Mouse (Mus musculus) embryo, embryonic 9.5 days (tissue): ENCODE results near the gene Olfr90.

Source experiments
- DNase-seq: peaks from one replicate; pipeline ENCODE4 v3.0.0-alpha.2; 2017; ENCODE audit errors: extremely low spot score

Olfr90 gene

DNA sequence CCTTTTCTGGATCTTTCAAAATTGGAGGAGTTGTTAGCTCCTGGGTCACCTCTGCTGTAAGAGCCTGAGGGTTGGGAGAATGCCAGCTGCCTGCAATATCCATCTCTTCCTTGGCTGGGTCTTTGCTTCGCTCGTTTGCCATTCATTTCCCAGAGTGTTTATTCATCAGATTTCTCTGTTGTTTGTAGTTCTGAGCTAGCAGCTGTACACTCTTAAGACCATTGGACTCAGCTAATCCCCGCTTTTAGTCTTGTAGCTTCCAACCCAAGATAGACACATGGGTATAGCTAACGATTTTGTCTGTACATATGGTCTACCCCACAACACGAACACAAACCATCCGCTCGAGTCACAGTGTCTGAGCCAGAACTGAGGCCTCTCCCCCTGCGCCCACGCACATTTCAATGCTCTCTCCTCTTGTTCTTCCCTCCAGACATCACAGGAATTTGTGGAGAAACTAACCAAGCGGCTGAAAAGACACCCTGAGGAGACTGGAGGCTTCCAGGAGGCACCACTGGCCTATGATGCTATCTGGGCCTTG lies 26.1 kb downstream of the Olfr90 start:
- DNase-seq: no peak

GRCm38 (mm10) chr17:37061435-37061834 lies 26.9 kb downstream of the Olfr90 start:
- DNase-seq: no peak

- no peak for DNase-seq
Measured at GRCm38 (mm10) chr17:37056957-37057356, 31.3 kb downstream of the Olfr90 start.

DNA sequence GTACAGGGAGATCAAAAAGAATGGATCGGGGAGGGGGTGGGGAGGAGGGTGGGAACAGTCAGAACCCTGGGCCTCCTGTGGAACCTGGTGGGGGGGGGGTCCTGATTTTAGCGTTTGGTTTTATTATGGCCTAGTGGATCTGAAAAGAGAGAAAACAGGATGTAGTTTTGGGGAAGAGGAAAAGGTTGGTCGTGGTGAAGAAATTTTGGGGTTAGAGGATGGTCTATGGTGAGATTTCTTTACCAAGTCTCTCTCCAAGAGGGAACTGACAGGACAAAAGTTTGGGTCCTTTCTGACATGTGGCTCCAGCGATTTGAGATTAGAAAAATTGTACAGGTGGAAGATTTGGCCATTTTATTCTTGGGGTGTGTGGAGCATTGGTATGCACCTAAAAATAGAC lies 36.6 kb downstream of the Olfr90 start:
- DNase-seq: no peak

- DNase-seq: peak; percentile 46
Measured at GRCm38 (mm10) chr17:37050876-37051275, 37.4 kb downstream of the Olfr90 start.

DNA sequence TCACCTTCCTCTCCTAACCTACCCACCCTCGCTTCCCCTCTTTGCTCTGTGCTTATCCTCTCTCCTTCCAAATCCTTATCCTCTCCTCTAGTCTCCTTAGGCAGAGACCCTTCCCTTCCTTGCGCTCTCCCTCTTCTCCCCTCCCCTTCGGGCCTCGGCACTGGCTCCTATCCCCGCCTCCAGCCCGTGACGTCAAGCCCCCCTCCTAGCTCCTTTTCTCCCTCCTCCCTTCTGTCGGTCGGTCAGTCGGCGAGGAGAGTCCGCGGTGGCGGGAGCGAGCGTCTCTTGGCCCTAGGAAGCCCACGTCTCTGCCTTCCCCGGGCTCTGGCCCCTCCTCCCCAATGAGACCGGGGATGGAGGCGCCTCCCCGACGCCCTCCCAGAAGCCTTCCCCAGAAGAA lies 37.9 kb downstream of the Olfr90 start:
- DNase-seq: peak; percentile 93

DNA sequence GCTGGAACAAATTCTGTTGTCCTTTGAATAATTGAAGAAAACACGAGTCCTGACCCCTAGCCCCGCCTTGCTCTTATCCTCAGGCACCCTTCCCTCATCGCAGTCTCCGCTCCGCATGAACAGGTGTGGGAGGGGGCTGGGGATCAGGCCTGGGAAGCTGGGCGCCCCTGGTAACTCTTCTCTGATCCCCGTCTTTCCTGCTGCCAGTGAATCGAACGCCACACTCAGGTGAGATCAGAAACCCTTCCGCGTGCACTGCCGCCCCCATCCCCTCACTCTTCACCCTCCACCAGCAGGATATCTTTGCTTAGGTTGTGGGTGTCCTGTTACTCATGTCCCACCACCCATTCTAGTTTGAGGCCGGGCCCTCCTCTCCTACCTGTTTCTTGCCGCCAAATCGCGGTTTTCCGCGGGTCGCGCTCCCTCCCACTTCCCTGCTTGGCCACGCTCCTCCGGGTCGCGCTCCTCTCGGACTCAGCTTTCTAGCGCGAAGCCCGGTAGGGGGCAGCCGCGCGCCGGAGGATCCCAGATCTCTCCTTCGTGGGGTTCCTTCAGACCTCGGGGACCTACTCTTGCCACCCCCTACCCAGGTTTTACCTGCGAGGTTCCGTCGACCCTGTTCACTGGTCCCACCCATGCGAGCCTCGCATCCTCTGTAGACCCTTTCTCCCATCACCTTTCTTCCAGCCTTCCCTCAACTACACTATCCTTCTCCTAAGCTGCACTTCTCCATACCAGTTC lies 38.6 kb downstream of the Olfr90 start:
- peak; percentile 71 for DNase-seq

DNA sequence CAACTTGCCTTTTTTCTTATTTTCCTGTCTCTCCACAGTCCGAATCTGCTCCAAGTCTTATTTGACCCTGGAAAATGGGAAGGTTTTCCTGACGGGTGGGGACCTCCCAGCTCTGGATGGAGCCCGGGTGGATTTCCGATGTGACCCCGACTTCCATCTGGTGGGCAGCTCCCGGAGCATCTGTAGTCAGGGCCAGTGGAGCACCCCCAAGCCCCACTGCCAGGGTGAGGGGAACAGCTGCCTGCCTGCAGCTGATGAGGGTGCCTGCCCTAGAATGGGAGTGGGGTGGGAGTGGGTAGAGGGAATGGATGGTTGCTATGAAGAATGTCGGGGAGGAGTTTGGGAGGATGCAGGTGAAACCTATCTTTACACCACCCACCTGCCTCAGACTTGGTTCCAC lies 39.9 kb downstream of the Olfr90 start:
- no peak for DNase-seq

DNA sequence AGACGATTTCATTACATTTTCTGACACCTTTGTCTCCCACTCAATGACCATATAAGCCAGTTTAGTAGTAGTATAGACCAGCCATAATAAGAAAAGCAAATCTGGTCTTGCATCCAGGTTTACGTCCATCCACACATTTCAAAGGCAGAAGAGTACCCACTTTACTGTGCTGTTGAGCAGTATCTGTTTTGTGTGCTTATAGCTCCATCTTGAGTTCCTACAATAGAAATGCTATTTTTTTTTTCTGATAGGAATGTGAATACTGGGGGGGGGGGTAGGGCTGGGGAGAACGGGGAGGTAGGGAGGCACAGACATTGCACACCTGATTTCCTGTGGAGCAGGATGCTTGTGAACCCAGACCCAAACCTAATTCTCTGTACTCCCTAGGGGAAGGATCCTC lies 40.3 kb downstream of the Olfr90 start:
- DNase-seq: no peak

- no peak for DNase-seq
Measured at GRCm38 (mm10) chr17:37047332-37047976, 40.8 kb downstream of the Olfr90 start.

GRCm38 (mm10) chr17:37046312-37047112 lies 41.8 kb downstream of the Olfr90 start:
- peak; percentile 78 for DNase-seq

GRCm38 (mm10) chr17:37045611-37046311 lies 42.5 kb downstream of the Olfr90 start, which contains the start of gene Gabbr1:
TSS of gene Gabbr1 (plus strand) at chr17:37045966.
- peak; percentile 87 for DNase-seq

DNA sequence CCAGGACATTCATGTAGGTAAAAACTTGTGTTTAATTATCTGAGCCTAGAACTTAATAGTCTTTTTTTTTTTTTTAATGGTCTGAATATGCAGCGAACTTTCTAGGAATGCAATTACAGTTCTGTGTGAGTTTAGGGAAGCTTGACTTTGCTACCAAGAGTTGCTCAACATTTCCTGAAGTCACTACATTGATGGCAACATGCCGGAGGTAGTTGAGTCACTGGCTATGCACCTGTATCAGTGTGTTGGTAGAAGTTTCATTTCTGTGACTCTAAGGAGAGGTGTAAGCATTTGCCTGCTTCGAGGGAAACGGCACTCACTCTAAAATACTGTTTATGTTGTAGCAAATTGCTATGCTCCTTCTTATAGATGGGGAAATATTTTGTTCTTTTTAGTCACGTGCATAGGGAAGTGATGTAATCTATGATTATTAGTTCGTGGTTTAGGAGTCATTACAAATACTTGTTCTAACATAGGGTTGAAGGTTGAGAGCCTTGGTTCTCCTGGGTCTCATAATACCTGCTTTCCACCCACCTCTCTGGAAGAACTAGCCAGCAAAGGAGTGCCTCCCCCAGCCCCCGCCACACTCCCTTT lies 43.6 kb downstream of the Olfr90 start:
- no peak for DNase-seq

DNA sequence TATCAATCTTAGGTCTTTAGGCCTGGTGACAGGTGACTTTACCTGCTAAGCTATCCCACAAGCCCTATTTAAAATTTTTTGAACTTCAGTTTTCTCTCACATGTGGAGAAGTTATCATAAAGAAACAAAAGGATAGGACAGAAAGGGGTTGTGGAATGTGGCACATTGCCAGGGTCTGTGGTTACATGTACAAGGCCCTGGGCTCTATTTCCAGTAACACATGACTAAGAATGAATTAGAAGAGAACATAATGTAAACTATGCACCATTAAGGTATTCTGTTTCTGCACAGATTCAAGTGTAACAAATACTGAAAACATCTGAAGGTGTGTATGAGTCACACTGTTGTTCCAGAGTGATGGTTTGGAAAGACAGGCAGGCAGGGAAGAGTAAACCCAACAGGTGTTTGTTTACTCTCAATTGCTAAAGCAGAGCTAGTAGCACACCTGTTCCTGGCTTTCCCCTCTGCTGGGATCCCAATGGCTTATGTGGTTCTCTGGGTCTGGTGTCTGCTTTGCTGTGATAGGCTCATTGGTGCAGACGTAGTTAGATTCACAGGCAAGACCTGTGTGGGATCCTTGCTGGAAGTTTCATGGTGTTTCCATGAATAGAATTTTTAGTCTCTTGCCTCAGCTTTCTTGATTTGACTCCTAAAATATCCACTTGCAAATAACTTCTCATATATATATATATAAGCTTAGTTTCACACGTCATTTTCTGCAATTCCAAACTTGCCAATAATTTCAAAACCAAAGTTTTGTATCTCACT lies 49.0 kb downstream of the Olfr90 start:
- DNase-seq: no peak
